Mouse (Mus musculus): Measurements from ENCODE around the gene Fggy.

GRCm38 (mm10) chr4:95659024-95659423, 101.7 kb downstream of the Fggy start:
- TF ChIP-seq POLR2A (IDR thresholded peaks at IDR 0.05; ENCODE audit: low read depth, low read length) = no peak
- TF ChIP-seq CTCF (conservative IDR thresholded peaks at IDR 0.05; ENCODE audit: insufficient read depth, insufficient read length, low read depth, low read length) = no peak

Measured in kidney, adult 2 months (tissue).